Mouse (Mus musculus) embryo, embryonic 9.5 days (tissue): ENCODE results near the gene Ptp4a2.
"Not testable (repeated sequence)": the region's sequence is repeated elsewhere in the genome, so short reads cannot be mapped to it uniquely, and the experiment has no call there.

ENCODE experiments used
- DNase-seq: peaks from one replicate; pipeline ENCODE4 v3.0.0-alpha.2; 2017; ENCODE audit errors: extremely low spot score

Gene Ptp4a2

GRCm38 (mm10) chr4:129884041-129884930 is 73.3 kb downstream of the Ptp4a2 start:
- no peak for DNase-seq

GRCm38 (mm10) chr4:129889661-129890060 is 78.6 kb downstream of the Ptp4a2 start:
- no peak for DNase-seq

GRCm38 (mm10) chr4:129890094-129890493 is 79.1 kb downstream of the Ptp4a2 start:
- no peak for DNase-seq

GRCm38 (mm10) chr4:129894861-129895260 is 83.8 kb downstream of the Ptp4a2 start:
- DNase-seq: no peak

- DNase-seq: not testable (repeated sequence)
These were observed 87.8 kb downstream of the Ptp4a2 start for GRCm38 (mm10) chr4:129898815-129899214.
